Mouse (Mus musculus) midbrain, embryonic 11.5 days (tissue): Measurements from ENCODE around the gene 4931422A03Rik. TPM values are rescaled to one million over a fixed set of nuclear protein-coding genes. Genes with fewer than 3 reads are reported as not detected.

Experiments
- ATAC-seq: fragments of 200-750 bp; cut with Nextera tagmentation; 2 replicates; pipeline ENCODE4 v1.8.0; 2017; ENCODE audit warnings: moderate TSS enrichment, moderate library complexity; ENCODE audit not compliant: low FRiP score
- DNase-seq: peaks from one replicate; pipeline ENCODE4 v3.0.0; 2015; ENCODE audit warnings: low spot score; ENCODE audit errors: missing footprints
- H3K27ac ChIP-seq: fragments of 300-500 bp; sonication (generic); 2 replicates; pipeline ENCODE4 v1.5.1; 2014; ENCODE audit warnings: low read depth, low read length
- H3K27me3 ChIP-seq: fragments of 300-500 bp; sonication (generic); 2 replicates; pipeline ENCODE4 v1.6.1; 2014; ENCODE audit warnings: mild to moderate bottlenecking, low read length, moderate library complexity, mixed read lengths; ENCODE audit not compliant: control insufficient read depth, insufficient read depth
- H3K36me3 ChIP-seq: fragments of 300-500 bp; sonication (generic); 2 replicates; pipeline ENCODE4 v1.6.1; 2014; ENCODE audit warnings: mild to moderate bottlenecking, low read length, moderate library complexity, mixed read lengths; ENCODE audit not compliant: control insufficient read depth, insufficient read depth
- H3K4me1 ChIP-seq: fragments of 300-500 bp; sonication (generic); 2 replicates; pipeline ENCODE4 v1.6.1; 2014; ENCODE audit warnings: low read length; ENCODE audit not compliant: control insufficient read depth, insufficient read depth
- H3K4me2 ChIP-seq: fragments of 300-500 bp; sonication (generic); 2 replicates; pipeline ENCODE4 v1.6.1; 2014; ENCODE audit warnings: mild to moderate bottlenecking, moderate library complexity
- H3K4me3 ChIP-seq: fragments of 300-500 bp; sonication (generic); 2 replicates; pipeline ENCODE4 v1.5.1; 2014; ENCODE audit warnings: low read depth, low read length
- H3K9ac ChIP-seq: fragments of 300-500 bp; sonication (generic); 2 replicates; pipeline ENCODE4 v1.6.1; 2014; ENCODE audit warnings: low read length
- H3K9me3 ChIP-seq: fragments of 300-500 bp; sonication (generic); 2 replicates; pipeline ENCODE4 v1.6.1; 2016; ENCODE audit warnings: low read length; ENCODE audit not compliant: control insufficient read depth
- WGBS: fragments of 180-500 bp; shearing (Covaris S2); extraction: QIAGEN DNeasy Blood & Tissue Kit; methylation state at CpG from one replicate; pipeline ENCODE4 v1.1.7; 2014; 5-methylcytosine and 5-hydroxymethylcytosine counted together
- polyA plus RNA-seq: library from polyadenylated mRNA; unstranded; fragments of >200 nt; fragmentation: Nextera tagmentation; extraction: Ambion mirVana; gene quantifications from 2 replicates; pipeline ENCODE4 v1.2.1, GENCODE M21; 2014

Gene 4931422A03Rik
- polyA plus RNA-seq, 1 experiment from 2014 or later: 1.1 TPM

DNA sequence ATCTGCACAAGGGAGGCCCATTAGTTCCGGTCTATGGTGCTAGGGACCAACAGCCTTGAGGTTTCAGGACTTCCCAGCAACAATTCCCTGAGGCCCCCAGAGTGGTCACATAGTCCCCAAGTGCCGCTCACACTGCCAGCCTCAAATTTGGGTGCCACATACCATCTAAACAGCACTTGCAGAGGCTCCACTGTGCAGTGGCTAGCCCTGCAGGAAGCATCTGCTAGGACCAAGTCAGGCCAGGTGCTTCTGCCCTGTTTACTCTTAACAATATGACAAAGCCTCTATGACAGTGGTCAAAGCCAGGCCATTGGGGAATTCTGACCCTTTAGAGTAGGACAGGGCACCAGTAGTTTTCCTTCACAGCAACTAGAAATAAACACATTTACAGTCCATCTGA, 91.5 kb downstream of the 4931422A03Rik start:
- 87% methylated on average over 2 of the region's 2 CpGs for WGBS
- no peaks in the 10 kb centered on the region for H3K4me1 ChIP-seq
- no peak overlapping the region for H3K27ac ChIP-seq
- H3K9ac ChIP-seq: no peak overlapping the region
- no peaks in the 10 kb centered on the region for H3K36me3 ChIP-seq
- H3K27me3 ChIP-seq: no peaks in the 10 kb centered on the region
- ATAC-seq: no peak
- no peak overlapping the region for H3K4me3 ChIP-seq
- DNase-seq: no peak
- H3K4me2 ChIP-seq: no peak overlapping the region
- H3K9me3 ChIP-seq: no peaks in the 10 kb centered on the region

GRCm38 (mm10) chr2:103935691-103936435, 92.3 kb downstream of the 4931422A03Rik start:
- 55% methylated on average over 10 of the region's 10 CpGs for WGBS
- Histone ChIP-seq H3K27ac (no peak overlapping the region), H3K4me3 (no peak overlapping the region), H3K9me3 (no peaks in the 10 kb centered on the region), H3K9ac (no peak overlapping the region), H3K27me3 (no peaks in the 10 kb centered on the region), H3K4me2 (no peak overlapping the region), H3K4me1 (no peaks in the 10 kb centered on the region), H3K36me3 (no peaks in the 10 kb centered on the region)
- ATAC-seq: no peak
- DNase-seq: no peak

GRCm38 (mm10) chr2:103934670-103935069, 93.5 kb downstream of the 4931422A03Rik start:
- Histone ChIP-seq H3K9ac (no peak overlapping the region), H3K4me3 (no peak overlapping the region), H3K9me3 (no peaks in the 10 kb centered on the region), H3K4me1 (no peaks in the 10 kb centered on the region), H3K36me3 (no peaks in the 10 kb centered on the region), H3K27me3 (no peaks in the 10 kb centered on the region), H3K4me2 (no peak overlapping the region), H3K27ac (no peak overlapping the region)
- DNase-seq (no peak), ATAC-seq (no peak)
- 83% methylated on average over 3 of the region's 3 CpGs for WGBS

DNA sequence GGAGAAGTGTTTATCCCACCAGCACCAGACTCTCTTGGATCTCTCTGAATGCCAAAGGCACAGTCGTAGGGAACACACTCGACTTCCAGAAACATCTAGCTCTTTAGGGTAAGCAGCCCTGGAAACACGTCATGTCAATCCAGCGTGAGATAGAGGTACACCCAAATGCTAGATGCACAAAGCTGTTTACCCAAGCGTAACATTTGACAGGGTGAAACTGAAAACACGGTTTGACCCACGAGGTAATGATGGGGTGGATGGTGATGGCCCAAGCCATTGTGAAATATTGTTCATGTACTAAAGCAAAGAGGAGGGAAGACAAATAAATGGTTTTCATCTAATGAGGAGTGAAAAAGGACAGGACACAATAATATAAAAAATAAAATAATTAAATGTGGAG, 93.9 kb downstream of the 4931422A03Rik start:
- Histone ChIP-seq H3K27ac (no peak overlapping the region), H3K4me3 (no peak overlapping the region), H3K4me1 (no peaks in the 10 kb centered on the region), H3K9ac (no peak overlapping the region), H3K4me2 (no peak overlapping the region), H3K27me3 (no peaks in the 10 kb centered on the region), H3K9me3 (no peaks in the 10 kb centered on the region), H3K36me3 (no peaks in the 10 kb centered on the region)
- WGBS: 43% methylated on average over 7 of the region's 7 CpGs
- no peak for DNase-seq
- ATAC-seq: no peak

DNA sequence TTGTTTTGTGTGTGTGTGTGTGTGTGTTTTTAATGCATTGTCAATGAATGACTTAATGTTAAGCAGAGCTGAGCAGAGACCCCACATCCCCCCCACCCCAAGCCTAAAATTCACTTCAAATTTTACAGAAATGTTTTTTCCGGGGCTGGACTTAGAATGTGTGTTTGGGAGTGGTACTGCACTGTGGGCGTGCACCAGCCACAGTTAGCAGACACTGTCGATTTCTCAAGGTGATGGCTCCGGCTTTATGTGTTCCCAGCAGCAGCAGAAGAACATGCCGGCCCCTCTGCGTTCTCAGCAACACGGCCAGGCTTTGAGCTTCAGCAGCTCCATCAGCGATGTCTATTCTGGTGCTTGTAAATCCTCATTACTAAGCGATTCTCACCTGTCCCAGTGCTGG, 95.7 kb downstream of the 4931422A03Rik start:
- no peaks in the 10 kb centered on the region for H3K9me3 ChIP-seq
- no peak for DNase-seq
- no peak overlapping the region for H3K4me2 ChIP-seq
- no peak for ATAC-seq
- H3K4me3 ChIP-seq: no peak overlapping the region
- no peaks in the 10 kb centered on the region for H3K36me3 ChIP-seq
- WGBS: 84% methylated on average over 9 of the region's 9 CpGs
- H3K27me3 ChIP-seq: no peaks in the 10 kb centered on the region
- no peak overlapping the region for H3K9ac ChIP-seq
- no peaks in the 10 kb centered on the region for H3K4me1 ChIP-seq
- no peak overlapping the region for H3K27ac ChIP-seq

- Histone ChIP-seq H3K9ac (no peak overlapping the region), H3K4me2 (no peak overlapping the region), H3K9me3 (no peaks in the 10 kb centered on the region), H3K27ac (no peak overlapping the region), H3K36me3 (no peaks in the 10 kb centered on the region), H3K27me3 (no peaks in the 10 kb centered on the region), H3K4me1 (no peaks in the 10 kb centered on the region), H3K4me3 (no peak overlapping the region)
- DNase-seq (no peak), ATAC-seq (no peak)
- 58% methylated on average over 2 of the region's 2 CpGs for WGBS
Observed at GRCm38 (mm10) chr2:103932025-103932424, 96.1 kb downstream of the 4931422A03Rik start.

DNA sequence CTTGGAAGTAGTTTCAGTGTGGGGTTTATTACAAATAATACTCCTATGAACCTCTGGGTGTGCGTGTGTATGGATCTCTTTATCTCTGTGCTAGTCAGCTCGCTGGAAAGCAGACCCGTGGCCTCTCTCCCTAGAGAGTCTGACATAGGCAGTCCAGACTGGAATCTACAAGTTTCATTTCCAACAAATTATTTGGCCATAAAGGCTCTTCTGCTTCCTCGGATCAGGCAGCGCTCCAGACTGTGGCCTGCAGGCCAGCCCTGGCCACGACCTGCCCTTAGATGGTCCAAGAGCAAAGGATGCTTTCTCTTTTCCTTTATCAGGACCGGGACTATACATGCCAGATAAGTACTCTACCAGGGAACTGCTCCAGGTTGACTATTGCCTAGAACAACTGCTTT, 96.7 kb downstream of the 4931422A03Rik start:
- H3K27ac ChIP-seq: no peak overlapping the region
- no peaks in the 10 kb centered on the region for H3K27me3 ChIP-seq
- no peaks in the 10 kb centered on the region for H3K36me3 ChIP-seq
- no peak overlapping the region for H3K4me2 ChIP-seq
- no peak for DNase-seq
- H3K4me3 ChIP-seq: no peak overlapping the region
- H3K9me3 ChIP-seq: no peaks in the 10 kb centered on the region
- no peak overlapping the region for H3K9ac ChIP-seq
- no peak for ATAC-seq
- 80% methylated on average over 7 of the region's 7 CpGs for WGBS
- H3K4me1 ChIP-seq: no peaks in the 10 kb centered on the region

DNA sequence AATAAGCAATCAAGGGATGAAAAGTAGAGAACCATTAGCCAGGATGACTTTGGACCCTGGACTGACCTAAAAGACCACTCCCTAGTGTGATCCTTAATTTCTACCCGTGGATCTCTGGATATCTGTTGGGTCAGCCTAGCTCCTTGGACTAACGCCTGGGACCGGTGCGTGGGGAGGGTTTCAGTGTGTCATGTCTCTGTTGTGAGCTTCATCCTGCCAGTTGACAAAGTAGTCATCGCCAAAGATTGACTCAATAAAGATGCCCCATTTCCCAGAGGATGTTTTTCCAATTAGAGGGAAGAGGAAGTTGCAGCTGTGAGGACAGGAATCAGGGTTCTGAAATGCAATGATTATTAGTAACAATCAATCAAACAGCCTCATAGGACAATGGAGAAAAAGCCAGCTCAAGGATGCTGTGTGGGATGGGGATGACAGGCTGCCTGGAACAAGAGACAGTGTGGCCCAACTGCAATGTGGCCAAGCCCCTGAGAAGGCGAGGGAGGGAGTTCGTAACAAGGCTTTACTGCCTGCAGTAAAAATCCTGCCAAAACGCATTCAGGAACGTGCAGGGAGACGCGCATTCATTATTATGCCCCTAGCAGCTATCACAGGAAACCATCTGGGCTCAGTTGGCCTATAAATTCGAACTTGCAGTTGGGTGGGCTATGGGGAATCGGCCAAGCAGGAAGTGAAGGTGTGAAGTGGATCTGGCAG, 97.7 kb downstream of the 4931422A03Rik start:
- WGBS: 70% methylated on average over 13 of the region's 13 CpGs
- Histone ChIP-seq H3K4me1 (no peaks in the 10 kb centered on the region), H3K36me3 (no peaks in the 10 kb centered on the region), H3K4me2 (no peak overlapping the region), H3K4me3 (no peak overlapping the region), H3K9me3 (no peaks in the 10 kb centered on the region), H3K27me3 (no peaks in the 10 kb centered on the region), H3K27ac (no peak overlapping the region), H3K9ac (no peak overlapping the region)
- no peak for DNase-seq
- ATAC-seq: no peak

DNA sequence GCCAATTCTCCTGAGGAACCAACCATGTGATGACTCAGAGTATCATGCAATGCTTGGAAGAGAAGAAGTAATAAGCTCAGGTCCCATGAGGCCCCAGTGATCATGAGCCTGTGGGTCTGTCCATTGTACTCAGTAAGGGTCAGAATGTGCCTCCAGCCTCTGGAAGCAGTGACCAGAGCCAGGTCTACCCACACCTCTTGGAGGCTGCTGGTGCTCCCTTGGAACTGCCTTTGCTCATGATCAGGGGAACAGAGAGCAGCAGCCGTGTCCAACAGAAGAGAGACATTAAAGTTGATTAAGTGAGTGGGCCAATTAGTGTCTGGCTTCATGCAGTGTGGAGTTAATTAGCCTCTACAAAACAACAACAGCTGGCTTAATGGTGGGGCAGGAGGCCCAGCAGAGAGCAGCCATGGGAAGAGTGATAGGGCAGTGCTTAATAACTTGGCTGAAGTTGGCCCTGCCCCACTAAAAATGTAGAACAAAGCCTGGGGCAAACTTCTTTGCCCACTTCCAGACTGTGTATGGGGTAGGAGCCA, 100.5 kb downstream of the 4931422A03Rik start:
- Histone ChIP-seq H3K4me3 (no peak overlapping the region), H3K4me2 (no peak overlapping the region), H3K27ac (no peak overlapping the region), H3K36me3 (no peaks in the 10 kb centered on the region), H3K9me3 (no peaks in the 10 kb centered on the region), H3K4me1 (no peaks in the 10 kb centered on the region), H3K9ac (no peak overlapping the region), H3K27me3 (no peaks in the 10 kb centered on the region)
- WGBS: 57% methylated on average over 1 of the region's 1 CpGs
- DNase-seq (no peak), ATAC-seq (no peak)
